Mouse (Mus musculus): ENCODE measurements around the gene Olfr309. TPM values are rescaled to one million over a fixed set of nuclear protein-coding genes. Genes with fewer than 3 reads are reported as not detected.
"Not testable (repeated sequence)": the region's sequence is repeated elsewhere in the genome, so short reads cannot be mapped to it uniquely, and the experiment has no call there.

The Olfr309 gene
- not detected in 2 replicates for polyA plus RNA-seq (2012; rRNA removed)

- no peak for DNase-seq (ENCODE audit: low spot score)
Observed at GRCm38 (mm10) chr7:86313608-86314007, at the start of gene Olfr309. TSS of gene Olfr309 (minus strand) at chr7:86313708.

- not testable (repeated sequence) for DNase-seq (ENCODE audit: low spot score)
Observed at GRCm38 (mm10) chr7:86346296-86346695, 32.8 kb upstream of the Olfr309 start.

DNA sequence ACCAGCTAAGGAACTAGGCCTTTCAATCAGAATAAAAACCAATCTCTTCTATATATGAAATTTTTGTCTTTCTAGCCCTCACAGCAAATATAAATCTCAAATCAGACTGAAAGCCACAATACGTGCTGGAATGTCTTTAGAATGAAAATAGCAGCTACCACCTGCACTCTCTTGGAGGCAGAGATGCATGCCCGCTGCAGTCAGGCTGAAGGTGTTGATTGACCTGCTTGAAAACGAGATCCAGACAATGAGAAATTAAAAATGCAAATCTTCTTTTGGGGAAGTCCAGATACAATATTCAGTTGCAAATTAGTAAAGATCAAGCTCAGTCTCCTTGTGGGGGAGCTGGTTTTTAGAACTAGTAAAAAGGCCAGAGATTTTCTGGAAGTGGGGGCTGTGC, 30.7 kb upstream of the Olfr309 start:
- DNase-seq (ENCODE audit: low spot score), result no peak

GRCm38 (mm10) chr7:86342881-86343565, 29.5 kb upstream of the Olfr309 start:
- no peak for DNase-seq (ENCODE audit: low spot score)

- DNase-seq (ENCODE audit: low spot score), result no peak
Observed at GRCm38 (mm10) chr7:86337486-86337885, 24.0 kb upstream of the Olfr309 start, which contains the start of gene Olfr307. TSS of gene Olfr307 (minus strand) at chr7:86337586.

GRCm38 (mm10) chr7:86325530-86325929, 12.0 kb upstream of the Olfr309 start, which contains the start of gene Olfr308:
TSS of gene Olfr308 (minus strand) at chr7:86325630.
- no peak for DNase-seq (ENCODE audit: low spot score)

DNA sequence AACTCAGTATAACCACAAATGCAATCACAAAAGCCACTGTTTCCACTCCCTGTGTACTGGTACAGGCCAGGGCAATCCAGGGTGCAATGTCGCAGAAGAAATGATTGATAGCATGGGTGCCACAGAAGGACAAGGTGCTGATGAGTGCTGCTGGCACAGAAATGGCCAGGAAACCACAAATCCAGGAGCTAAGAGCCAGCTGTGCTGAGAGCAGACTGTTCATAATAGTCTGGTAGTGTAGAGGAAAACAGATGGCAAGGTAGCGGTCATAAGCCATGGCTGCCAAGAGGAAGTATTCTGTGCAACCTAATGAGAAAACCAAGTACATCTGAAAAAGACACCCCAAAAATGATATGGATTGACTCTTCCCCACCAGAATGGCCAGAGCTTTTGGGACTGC, 7.8 kb upstream of the Olfr309 start:
- DNase-seq (ENCODE audit: low spot score), result no peak

GRCm38 (mm10) chr7:86277072-86277471, 36.4 kb downstream of the Olfr309 start, which contains the start of gene Olfr310:
TSS of gene Olfr310 (minus strand) at chr7:86277172.
- DNase-seq (ENCODE audit: low spot score), result no peak

Other genes starting within 250 kb of the Olfr309 start
- not detected in 2 replicates for gene Vmn2r75, start 141.9 kb downstream of the Olfr309 start, polyA plus RNA-seq (2012; rRNA removed)
- gene Vmn2r76, start 67.4 kb downstream of the Olfr309 start, polyA plus RNA-seq (2012; rRNA removed), result not detected in 2 replicates
- gene Olfr310, start 36.5 kb downstream of the Olfr309 start, polyA plus RNA-seq (2012; rRNA removed), result not detected in 2 replicates
- not detected in 2 replicates for gene Olfr308, start 11.9 kb upstream of the Olfr309 start, polyA plus RNA-seq (2012; rRNA removed)
- not detected in 2 replicates for gene Olfr307, start 23.9 kb upstream of the Olfr309 start, polyA plus RNA-seq (2012; rRNA removed)
- gene Olfr305, start 53.2 kb upstream of the Olfr309 start, polyA plus RNA-seq (2012; rRNA removed), result not detected in 2 replicates
- gene Olfr304, start 73.0 kb upstream of the Olfr309 start, polyA plus RNA-seq (2012; rRNA removed), result not detected in 2 replicates
- not detected in 2 replicates for gene Olfr303, start 84.1 kb upstream of the Olfr309 start, polyA plus RNA-seq (2012; rRNA removed)
- gene Olfr301, start 90.1 kb upstream of the Olfr309 start, polyA plus RNA-seq (2012; rRNA removed), result not detected in 2 replicates
- not detected in 2 replicates for gene Olfr299, start 146.2 kb upstream of the Olfr309 start, polyA plus RNA-seq (2012; rRNA removed)
- not detected in 2 replicates for gene Olfr298, start 178.8 kb upstream of the Olfr309 start, polyA plus RNA-seq (2012; rRNA removed)
- not detected in 2 replicates for gene Olfr297, start 206.3 kb upstream of the Olfr309 start, polyA plus RNA-seq (2012; rRNA removed)